Mouse (Mus musculus) forebrain, embryonic 14.5 days (tissue): ENCODE results near the gene Gm17693. TPM values are rescaled to one million over a fixed set of nuclear protein-coding genes. Genes with fewer than 3 reads are reported as not detected.
"Not testable (repeated sequence)": the region's sequence is repeated elsewhere in the genome, so short reads cannot be mapped to it uniquely, and the experiment has no call there.

Experiments
- ATAC-seq: fragments of 200-750 bp; cut with Nextera tagmentation; 2 replicates; pipeline ENCODE4 v1.8.0; 2017; ENCODE audit warnings: mild to moderate bottlenecking, moderate library complexity
- DNase-seq: peaks from one replicate; pipeline ENCODE4 v3.0.0-alpha.2; 2015; ENCODE audit warnings: low spot score
- H3K27ac ChIP-seq: fragments of 300-500 bp; sonication (generic); 2 replicates; pipeline ENCODE4 v1.5.1; 2014; ENCODE audit warnings: low read depth, mild to moderate bottlenecking, control low read depth, low read length, moderate library complexity
- H3K27me3 ChIP-seq: fragments of 300-500 bp; sonication (generic); replicated peaks from 2 replicates; pipeline ENCODE4 v1.6.1; 2014; ENCODE audit warnings: low read length, control low read depth, mixed read lengths; ENCODE audit not compliant: control insufficient read depth, insufficient read depth
- H3K36me3 ChIP-seq: fragments of 300-500 bp; sonication (generic); 2 replicates; pipeline ENCODE4 v1.6.1; 2014; ENCODE audit warnings: low read length, control low read depth; ENCODE audit not compliant: control insufficient read depth, insufficient read depth
- H3K4me1 ChIP-seq: fragments of 300-500 bp; sonication (generic); 2 replicates; pipeline ENCODE4 v1.6.1; 2014; ENCODE audit warnings: antibody characterized with exemption, low read length, control low read depth; ENCODE audit not compliant: control insufficient read depth, insufficient read depth
- H3K4me2 ChIP-seq: fragments of 300-500 bp; sonication (generic); 2 replicates; pipeline ENCODE4 v1.6.1; 2014; ENCODE audit warnings: mild to moderate bottlenecking, control low read depth, low read length
- H3K4me3 ChIP-seq: fragments of 300-500 bp; sonication (generic); 2 replicates; pipeline ENCODE4 v1.5.1; 2014; ENCODE audit warnings: low read depth, low read length, control low read depth
- H3K9ac ChIP-seq: fragments of 300-500 bp; sonication (generic); 2 replicates; pipeline ENCODE4 v1.6.1; 2014; ENCODE audit warnings: mild to moderate bottlenecking, low read length, control low read depth, moderate library complexity
- H3K9me3 ChIP-seq: fragments of 300-500 bp; sonication (generic); replicated peaks from 2 replicates; pipeline ENCODE4 v1.6.1; 2016; ENCODE audit warnings: low read length, control low read depth, mixed read lengths; ENCODE audit not compliant: control insufficient read depth
- WGBS: fragments of 180-500 bp; shearing (Covaris S2); extraction: QIAGEN DNeasy Blood & Tissue Kit; methylation state at CpG from one replicate; pipeline ENCODE4 v1.1.7; 2014; 5-methylcytosine and 5-hydroxymethylcytosine counted together
- polyA plus RNA-seq: library from polyadenylated mRNA; unstranded; fragments of >200 nt; fragmentation: Nextera tagmentation; extraction: Ambion mirVana; gene quantifications from 2 replicates; pipeline ENCODE4 v1.2.1, GENCODE M21; 2014

Gm17693 gene
- polyA plus RNA-seq = not detected in 2 replicates

DNA sequence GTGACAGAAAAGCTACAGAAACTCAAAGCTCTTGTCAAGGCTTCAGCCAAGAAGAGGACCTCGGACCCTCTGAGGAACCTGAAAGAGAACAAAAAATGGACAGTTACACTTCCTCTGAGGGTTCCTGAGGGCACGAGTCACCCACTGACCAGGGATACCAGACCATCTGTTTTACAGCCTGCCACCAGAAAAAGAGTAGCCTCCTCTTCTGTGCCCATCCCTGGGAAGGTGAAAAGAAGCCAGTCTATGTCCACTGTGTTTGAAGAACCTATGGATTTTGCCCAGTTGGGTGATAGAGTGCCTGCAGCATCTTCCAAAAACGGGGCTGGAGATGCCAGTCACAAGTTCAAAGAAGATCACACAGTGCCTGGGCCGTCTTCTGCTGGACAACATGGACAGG, at the start of gene Gm17693:
TSS of gene Gm17693 (plus strand) at position 301 of the 400 bp plus-strand sequence.
- WGBS = no CpG with 5 or more reads among the region's 4 CpGs
- not testable (repeated sequence) for H3K27me3 ChIP-seq, H3K9me3 ChIP-seq, DNase-seq, H3K9ac ChIP-seq, ATAC-seq, H3K4me2 ChIP-seq, H3K36me3 ChIP-seq, H3K27ac ChIP-seq, H3K4me1 ChIP-seq, H3K4me3 ChIP-seq
